Mouse (Mus musculus) spleen, adult 12 weeks (tissue): ENCODE measurements around the gene Inip.
"Not testable (repeated sequence)": the region's sequence is repeated elsewhere in the genome, so short reads cannot be mapped to it uniquely, and the experiment has no call there.

Experiments used
- DNase-seq: peaks from one replicate; pipeline ENCODE4 v3.0.0; 2022; ENCODE audit warnings: low spot score

Gene Inip

GRCm38 (mm10) chr4:59807521-59807920 is 6.1 kb upstream of the Inip start:
- DNase-seq = no peak

GRCm38 (mm10) chr4:59806879-59807195 is 5.4 kb upstream of the Inip start:
- DNase-seq = no peak

- DNase-seq = peak; percentile 42
These were observed 4.8 kb upstream of the Inip start for GRCm38 (mm10) chr4:59805968-59806878.

DNA sequence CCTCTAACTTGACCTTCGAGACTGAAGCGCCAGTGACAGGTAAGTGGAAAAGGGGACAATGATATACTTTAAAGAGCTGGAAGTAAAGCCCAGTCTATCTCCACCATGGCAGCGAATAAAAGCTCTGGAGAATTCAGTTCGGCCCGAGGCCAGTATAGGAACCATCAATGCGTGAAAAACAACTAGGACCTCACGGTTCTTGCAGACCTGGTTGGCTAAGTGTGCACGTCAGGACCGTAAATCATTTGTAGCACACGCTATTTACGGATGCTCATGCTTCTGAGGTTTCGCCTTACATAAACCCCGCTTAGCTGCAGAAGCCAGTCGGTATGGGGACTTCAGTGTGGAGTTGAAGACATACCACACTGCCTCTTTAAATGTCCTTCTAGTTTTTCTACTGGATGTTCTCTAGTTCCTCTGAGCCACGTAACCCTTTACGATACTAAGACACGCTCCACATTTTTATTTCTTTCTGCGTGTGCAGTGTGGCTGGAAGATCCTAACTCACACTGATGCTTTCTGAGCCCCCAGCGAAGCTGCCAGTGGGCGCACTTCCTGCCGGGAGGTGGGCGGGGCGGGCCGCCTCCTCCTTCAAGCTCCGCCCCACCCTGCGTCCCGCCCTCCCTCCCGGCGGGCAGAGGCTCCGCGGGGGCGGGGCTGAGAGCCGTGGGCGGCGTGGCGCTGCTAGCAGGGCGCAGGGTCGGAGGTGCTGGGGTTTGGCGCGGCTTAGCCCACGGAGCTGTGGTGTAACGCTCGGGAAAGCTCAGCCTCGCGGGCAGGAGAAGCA is 4.0 kb upstream of the Inip start, which contains the start of gene Snx30:
TSS of gene Snx30 (plus strand) at position 660 of the 787 bp plus-strand sequence.
- DNase-seq = peak; percentile 84

DNA sequence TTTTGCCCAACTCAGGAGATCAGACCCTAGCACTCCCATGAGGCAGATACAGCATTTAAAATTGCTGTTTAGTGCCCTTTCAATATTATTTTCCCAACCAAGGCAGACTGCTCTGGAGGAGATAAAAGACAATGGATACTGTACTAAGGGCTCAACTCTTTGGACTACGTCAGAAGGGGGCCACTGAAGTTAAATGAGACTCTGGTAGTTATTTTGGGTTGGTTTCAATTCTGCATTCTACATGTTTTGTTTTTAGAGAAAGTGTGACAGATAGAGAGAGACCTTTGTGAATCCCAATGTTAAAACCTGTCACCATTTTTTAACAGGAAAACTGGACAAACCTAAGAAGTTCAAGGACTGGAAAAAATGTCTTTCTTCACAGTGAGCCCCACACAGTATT is 3.4 kb upstream of the Inip start:
- DNase-seq = no peak

DNA sequence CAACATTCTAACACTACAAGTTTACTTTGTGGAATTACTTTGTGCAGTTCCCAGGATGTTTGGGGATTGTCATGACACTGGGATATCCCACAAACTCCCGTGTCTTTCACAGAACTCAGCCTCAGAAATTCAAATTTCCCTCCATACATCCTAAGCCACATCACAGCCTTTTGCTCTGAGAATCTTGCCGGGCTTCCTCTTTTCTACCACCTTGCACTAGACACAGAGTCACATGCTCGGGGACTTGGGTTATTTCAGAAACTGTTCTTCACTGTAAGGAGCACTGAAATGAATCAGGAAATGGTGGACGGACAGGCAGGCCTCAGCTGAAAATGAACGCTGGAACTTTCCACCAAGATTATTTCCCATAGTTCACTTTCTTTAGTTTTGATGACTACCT is 2.0 kb upstream of the Inip start:
- DNase-seq = no peak

- no peak for DNase-seq
These were observed 1.4 kb upstream of the Inip start for GRCm38 (mm10) chr4:59802792-59803191.

DNA sequence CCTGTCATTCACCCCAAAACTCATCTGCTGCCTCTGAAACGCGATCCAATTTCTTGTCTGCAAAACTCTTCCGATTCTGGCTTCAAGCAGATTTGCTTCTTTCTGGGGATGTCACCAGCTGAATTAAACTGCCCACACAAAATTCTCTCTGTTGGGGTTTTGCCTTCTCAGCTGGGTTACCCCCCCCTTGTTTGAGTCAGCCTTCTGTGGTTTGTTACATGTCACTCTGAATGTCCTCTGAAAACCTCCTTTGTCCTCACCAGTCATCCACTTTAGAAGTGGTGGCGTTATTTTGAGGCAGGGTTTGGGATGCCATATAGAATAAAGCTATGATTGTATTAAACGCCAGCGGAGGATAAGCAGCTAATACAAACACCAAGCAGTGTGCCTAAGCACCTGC is 718 bp upstream of the Inip start:
- no peak for DNase-seq

DNA sequence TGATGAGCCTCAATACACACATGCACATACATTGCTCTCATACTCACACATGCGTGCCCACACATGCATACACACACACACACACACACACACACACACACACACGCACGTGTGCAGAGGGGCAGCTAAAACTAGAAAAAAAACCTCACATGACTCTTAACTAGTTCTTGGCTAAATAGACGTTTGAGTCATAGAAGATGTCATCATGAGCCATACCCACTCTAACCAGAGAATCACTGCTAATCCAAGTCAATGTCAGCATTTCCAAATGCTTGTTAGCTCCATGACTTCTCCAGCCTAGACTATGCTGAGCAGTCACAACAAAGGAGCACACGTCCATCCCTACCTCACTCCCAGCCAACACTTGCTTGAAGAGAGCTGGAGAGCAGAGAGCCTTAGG is 1.2 kb downstream of the Inip start:
- no peak for DNase-seq

- no peak for DNase-seq
These were observed 5.5 kb downstream of the Inip start for GRCm38 (mm10) chr4:59795788-59796455.

- DNase-seq = no peak
These were observed 7.3 kb downstream of the Inip start for GRCm38 (mm10) chr4:59794116-59794515.

GRCm38 (mm10) chr4:59793626-59794025 is 7.8 kb downstream of the Inip start:
- not testable (repeated sequence) for DNase-seq

- no peak for DNase-seq
These were observed 12.4 kb downstream of the Inip start for GRCm38 (mm10) chr4:59789015-59789414.

DNA sequence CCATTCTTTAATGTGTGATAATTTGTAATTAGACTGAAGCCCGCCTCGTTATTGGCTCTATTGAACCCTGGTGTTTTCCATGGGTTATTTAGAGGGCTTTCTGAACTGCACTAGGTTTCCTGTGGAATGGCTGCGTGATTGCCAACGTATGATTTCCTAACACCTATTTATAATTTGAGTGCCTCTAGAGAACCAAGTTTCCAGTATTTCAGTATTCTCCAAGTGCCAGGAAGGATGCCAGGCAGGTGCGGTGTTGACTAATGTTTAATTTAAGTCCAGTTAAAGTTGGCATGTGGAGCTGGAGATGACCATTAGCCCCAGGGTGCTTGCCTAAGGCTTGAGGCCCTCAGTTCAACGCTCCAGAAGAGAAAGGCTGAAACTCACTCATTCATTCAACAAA is 14.3 kb downstream of the Inip start:
- DNase-seq = no peak

- DNase-seq = peak; percentile 68
These were observed 14.7 kb downstream of the Inip start for GRCm38 (mm10) chr4:59786661-59787060.

GRCm38 (mm10) chr4:59785412-59785811 is 16.0 kb downstream of the Inip start:
- no peak for DNase-seq

DNA sequence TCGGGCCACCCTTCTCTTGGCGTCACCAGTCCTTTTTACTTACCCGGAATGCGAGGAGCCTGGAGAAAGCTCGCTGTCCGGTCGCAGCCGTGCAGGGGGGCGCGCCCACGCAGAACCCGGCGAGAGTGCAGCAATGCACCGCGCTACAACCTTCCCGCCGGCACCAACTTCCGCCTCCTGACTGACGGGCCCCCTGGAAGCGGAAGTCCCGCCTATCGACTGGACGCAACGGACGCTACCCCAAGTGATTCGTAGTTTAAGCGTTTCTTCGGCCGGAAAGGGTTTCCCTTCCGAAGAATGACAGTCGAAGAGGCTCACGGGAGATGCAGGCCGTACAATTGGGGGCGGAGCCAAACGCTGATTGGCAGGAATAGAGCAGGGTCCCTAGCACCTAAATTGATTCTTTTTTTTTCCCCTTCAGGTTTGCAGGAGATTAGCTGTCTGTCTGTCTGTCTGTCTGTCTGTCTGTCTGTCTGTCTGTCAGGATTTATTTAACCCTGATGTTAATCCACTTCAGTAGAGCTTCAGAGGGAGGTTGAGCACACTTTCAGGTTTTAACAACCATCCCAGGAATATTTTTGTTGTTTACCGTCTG is 17.6 kb downstream of the Inip start:
- peak; percentile 91 for DNase-seq

GRCm38 (mm10) chr4:59782853-59783684 is 18.3 kb downstream of the Inip start:
- DNase-seq = no peak

DNA sequence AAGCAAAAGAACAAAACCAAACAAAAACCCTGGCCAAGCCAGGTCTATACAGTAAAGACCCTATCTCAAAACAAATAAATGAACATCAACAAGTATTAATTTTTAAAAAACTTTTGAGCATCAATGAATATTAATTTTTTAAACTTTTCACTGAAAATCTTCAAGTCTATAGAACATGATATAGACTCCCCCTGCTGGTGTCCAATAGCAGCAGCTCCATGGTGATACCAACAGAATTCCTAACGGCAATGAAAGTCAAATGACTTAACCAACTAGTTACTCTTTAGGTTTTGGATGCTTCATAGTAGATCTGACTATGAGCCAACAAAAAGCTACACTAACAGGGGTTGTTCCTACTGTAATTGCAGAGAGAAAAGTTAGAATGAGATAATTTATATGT is 20.8 kb downstream of the Inip start:
- no peak for DNase-seq

- DNase-seq = no peak
These were observed 23.6 kb downstream of the Inip start for GRCm38 (mm10) chr4:59777828-59778227.

DNA sequence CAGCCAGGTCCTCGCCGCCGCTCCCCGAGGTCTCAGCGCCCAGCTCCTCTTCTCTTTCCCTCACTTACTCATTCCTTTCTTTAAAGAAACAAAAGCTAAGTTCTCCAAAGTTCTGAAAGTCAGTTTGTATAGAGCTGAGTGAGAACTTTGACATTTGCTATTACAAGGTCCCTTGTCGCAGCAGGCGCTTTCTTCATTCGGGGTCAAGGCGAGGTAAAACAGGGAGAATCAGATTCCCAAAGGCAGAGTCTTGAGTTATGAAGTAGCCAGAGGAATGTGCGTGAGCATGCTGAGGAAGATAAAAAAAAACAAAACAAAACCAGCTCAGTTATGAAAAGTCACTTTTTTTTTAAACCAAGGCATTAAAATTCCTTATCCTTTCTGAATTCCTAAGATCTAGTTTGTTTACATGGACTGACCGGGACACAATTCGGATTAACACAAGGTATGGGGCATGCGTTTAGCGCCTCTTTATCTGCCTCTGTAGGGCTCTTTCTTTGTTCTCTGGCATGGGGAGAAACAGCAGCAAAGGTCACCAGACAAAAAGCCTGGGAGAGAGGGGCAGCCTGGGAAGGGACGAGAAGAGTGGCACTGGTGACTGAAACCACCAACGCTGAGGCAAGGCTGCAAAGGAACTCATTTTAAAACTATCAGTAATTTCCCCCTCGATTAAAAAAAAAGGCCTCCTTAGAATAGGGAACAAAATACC is 29.1 kb downstream of the Inip start:
- DNase-seq = no peak
